Mouse (Mus musculus) NIH3T3 (cell line): ENCODE measurements around the gene Urah.

Experiments used
- DNase-seq: peaks from one replicate; pipeline ENCODE4 v3.0.0-alpha.2; 2012; ENCODE audit warnings: low read depth

The Urah gene

GRCm38 (mm10) chr7:140840750-140841735 lies 6.2 kb downstream of the Urah start:
- DNase-seq = peak; percentile 27

DNA sequence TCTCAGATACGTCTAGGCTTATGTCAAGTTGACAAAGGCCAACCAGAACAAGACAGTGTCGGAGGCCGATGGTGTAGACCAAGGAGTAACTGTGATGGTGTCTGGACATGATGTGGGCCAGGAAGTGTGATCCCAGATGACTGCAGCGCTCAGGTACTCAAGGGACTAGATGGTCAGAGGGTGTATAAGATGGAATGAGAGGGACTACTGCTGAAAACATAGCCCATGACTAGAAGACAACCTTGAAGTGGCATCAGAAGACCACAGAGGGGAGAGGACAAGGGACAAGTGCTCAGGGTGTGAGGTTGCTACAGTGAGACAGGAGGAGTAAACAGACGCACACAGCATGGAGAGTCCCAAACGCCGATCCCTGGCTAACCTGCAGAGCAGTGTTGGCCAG lies 9.0 kb downstream of the Urah start:
- DNase-seq = no peak

DNA sequence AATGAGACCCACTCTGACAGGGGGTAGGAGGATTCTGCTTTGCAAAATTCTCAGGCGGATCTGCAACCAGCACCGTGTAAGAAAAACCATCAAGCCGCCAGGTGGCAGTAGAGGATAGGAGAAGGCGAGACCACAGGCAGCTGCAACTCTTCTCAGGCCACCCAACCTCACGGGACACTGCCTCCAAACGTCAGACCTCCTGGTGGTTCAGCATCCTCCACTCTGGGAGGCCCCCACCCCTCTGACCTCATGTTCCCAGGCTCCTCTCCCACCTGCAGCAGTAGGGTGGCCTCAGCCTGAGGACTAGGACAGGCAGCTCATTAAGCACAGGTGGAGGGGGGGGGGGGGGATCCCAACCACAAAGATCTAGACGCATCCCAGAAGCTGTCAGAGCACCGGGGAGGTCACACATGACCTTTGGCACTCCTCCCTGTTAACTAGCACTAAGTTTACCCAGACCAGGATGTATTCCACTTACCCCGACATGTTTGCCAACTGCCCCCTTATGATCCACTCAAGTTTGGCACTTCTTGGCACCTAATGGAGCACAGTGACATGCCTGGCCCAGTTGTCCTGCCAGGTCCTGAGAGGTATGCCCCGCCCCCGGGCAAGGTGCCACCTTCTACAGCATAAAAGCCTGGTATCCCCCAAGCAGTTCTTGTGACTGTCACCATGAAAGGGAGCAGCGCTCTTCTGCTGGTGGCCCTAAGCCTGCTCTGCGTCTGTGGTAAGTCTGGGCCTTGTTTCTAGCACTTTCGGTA lies 10.3 kb downstream of the Urah start, which contains the start of gene Scgb1c1:
Gene Scgb1c1 (plus strand): TSS at position 643 of the 761 bp plus-strand sequence.
- peak; percentile 93 for DNase-seq

- DNase-seq = no peak
Observed at GRCm38 (mm10) chr7:140845683-140846082, 10.9 kb downstream of the Urah start.

GRCm38 (mm10) chr7:140846676-140847075 lies 11.9 kb downstream of the Urah start:
- DNase-seq = no peak

GRCm38 (mm10) chr7:140847755-140848580 lies 13.2 kb downstream of the Urah start, which contains the start of gene Odf3:
Gene Odf3 (plus strand): TSS chr7:140847805.
- peak; percentile 82 for DNase-seq

DNA sequence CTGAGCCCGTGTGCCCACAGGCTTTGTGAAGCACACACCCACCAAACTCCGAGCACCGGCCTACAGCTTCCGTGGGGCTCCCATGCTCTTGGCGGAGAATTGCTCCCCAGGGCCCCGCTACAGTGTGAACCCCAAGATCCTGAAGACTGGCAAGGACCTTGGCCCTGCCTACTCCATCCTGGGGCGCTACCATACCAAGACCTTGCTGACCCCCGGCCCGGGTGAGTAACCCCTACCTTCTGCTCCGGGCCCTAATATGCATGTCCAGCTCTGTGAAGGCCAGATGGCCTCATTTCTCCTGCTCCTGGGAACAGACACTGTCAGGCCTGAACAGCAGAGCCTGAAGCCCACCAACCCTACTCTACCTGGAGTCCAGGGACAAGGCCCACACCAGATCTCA lies 13.8 kb downstream of the Urah start:
- DNase-seq = no peak

GRCm38 (mm10) chr7:140851916-140852315 lies 17.1 kb downstream of the Urah start:
- DNase-seq = no peak

DNA sequence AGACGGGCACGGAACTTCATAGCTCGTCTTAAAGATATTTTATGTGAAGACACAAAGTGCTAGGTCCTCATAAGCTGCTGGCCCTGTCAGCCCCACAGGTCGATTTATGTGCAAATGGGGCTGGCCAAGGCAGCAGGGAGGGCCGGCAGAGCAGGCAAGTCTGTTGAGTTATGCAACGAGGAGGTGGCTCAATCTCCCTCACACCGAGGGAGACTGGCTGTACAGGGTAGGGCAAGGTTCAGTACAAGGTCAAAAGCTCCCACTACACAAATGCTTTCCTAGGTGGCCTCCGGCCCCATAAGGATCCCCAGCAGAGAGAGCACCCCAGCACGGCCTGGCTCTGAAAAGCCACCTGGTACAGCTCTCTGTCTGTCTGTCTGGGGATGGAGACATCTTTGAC lies 18.6 kb downstream of the Urah start:
- DNase-seq = no peak

DNA sequence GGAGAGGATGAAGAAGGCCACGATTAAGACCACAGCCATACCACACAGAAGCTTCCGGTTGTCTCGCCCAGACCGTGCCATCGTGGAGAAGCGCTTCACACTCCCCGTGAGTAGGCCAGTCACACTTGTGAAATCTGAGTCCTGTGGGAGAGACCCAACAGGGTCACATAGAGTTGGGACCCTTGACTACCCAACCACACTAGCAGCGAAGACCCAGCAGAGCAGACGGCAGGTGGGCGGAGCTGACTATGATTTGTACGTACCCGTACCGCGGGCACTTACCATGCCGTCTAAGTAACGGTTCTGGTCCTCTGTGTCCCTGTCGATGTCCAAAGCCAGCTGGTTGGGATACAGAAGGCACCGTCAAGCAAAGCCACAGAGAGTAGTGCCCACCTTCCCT lies 19.7 kb downstream of the Urah start:
- DNase-seq = no peak

GRCm38 (mm10) chr7:140855181-140855580 lies 20.4 kb downstream of the Urah start:
- no peak for DNase-seq

DNA sequence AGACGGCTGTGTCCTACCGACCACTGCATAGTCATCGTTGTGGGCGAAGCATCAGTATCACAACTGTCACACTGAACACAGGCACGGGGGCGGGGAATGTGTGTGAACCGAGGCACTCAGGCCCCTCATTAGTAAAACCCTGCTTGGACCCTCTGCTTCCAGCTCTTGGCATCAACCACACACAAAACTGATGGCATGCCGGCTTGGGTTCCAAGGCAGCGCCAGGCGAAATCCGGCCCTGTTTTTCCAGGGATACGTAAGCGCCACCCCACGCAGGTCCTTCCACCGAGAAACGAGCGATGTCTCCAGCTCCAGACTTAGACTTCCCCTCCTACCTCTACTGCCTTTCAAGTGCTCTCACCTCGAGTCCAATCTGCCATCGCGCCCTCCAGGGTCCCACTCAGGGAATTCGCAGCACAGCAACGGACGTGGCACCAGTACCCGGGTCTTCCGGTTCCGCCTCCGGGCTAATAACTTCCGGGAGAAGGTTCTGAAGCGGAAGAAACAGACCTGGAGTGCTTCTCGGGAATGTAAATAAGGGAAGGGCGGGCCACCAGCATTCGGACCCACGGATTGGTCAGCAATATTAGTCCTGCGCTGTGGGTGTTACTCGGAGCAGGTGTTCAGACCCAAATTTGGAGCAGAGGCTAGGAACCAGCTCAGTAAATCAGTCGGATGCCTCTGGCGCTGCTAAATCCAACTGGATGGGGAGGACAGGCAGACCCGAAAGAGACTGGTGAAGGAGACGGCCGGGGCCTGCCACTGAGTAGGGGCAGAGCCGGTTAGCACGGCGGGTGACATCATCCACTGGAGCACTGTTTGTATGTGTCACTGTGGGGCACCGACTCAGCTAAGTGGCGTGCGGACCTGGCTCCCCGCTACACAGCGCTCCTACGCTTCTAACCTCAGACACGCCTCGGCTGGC lies 21.3 kb downstream of the Urah start, which contains the start of gene Gm45785:
Gene Gm45785 (minus strand): TSS at position 472 of the 925 bp plus-strand sequence.
- DNase-seq = peak; percentile 90

- DNase-seq = peak; percentile 89
Observed at GRCm38 (mm10) chr7:140856785-140857549, 22.1 kb downstream of the Urah start, which contains the start of gene Ric8a. Gene Ric8a (plus strand): TSS chr7:140856957.

DNA sequence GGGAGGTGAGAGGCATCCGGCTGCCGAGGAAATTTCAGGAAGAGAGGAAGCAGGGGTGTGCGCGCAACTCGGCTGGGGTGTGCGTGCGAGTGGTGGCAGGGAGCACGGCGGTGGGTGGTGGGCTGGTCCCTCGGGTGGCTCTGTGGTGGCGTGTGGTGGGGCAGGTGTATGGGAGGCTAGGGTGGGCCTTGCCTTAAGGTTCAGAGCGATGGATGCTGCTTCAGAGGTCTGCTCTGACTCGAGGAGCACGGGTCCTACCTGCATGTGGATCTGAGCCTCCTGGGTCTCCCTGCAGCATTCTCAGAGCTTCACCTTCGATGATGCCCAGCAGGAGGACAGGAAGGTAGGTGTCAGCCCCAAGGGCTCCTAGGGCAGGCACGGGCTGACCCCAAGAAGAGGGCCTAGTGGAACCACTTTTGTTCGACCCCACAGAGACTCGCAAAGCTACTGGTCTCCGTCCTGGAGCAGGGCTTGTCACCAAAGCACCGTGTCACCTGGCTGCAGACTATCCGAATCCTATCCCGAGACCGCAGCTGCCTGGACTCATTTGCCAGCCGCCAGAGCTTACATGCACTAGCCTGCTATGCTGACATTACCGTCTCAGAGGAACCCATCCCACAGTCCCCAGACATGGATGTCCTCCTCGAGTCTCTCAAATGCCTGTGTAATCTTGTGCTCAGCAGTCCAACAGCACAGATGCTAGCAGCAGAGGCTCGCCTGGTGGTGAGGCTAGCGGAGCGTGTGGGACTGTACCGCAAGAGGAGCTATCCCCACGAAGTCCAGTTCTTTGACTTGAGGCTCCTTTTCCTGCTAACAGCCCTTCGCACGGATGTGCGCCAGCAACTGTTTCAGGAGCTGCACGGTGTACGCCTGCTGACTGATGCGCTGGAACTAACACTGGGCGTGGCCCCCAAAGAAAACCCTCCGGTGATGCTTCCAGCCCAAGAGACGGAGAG lies 23.0 kb downstream of the Urah start, which contains the start of gene Bet1l:
Gene Bet1l (minus strand): TSS at position 28 of the 956 bp plus-strand sequence.
- no peak for DNase-seq

DNA sequence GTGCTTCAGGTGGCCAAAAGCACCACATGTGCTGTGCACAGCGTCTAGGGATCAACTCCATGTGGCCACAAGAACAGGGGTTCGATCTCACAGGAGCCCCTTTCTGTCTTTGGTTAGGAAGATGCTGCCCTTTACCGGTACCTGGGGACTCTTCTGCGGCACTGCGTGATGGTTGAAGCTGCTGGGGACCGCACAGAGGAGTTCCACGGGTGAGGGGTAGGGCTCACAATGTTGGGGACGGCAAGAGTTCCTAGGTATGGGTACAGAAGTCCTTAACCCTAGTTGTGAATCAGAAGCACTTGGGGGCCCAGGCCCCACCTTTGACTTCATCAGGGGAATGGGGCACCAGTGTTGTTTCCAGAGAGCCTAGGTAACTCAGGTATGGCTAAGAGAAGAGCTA lies 23.9 kb downstream of the Urah start:
- DNase-seq = no peak

DNA sequence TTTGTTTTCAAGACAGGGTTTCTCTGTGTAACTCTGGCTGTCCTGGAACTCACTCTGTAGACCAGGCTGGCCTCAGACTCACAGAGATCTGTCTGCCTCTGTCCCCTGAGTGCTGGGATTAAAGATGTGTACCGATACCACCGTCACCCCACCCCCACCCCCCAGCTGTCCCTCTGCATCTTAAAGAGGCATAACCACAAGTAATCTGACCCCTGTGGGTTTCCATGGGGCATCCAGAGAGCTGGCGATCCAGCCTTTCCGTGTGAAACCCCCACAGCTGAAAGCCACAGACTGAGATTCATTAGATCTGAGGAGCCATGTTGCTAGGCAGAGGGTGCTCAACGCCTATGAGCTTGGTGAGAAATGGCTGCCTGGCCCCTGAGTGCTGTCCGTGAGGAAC lies 25.2 kb downstream of the Urah start:
- DNase-seq = no peak

DNA sequence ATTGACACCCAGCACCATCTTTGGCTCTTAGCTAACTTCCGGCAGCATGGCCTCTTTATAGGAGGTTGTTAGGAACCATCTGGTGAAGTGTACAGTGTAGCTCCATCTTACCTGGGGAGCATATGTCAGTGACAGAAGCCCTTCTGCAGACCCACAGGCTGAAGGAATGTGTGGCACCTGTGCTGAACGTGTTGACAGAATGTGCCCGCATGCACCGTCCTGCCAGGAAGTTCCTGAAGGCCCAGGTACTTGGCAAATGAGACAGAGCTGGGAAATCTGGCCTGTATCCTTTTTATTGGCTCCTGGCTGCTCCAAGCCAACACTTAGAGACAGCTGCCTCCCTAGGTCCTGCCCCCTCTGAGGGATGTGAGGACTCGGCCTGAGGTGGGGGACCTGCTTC lies 25.9 kb downstream of the Urah start:
- no peak for DNase-seq

DNA sequence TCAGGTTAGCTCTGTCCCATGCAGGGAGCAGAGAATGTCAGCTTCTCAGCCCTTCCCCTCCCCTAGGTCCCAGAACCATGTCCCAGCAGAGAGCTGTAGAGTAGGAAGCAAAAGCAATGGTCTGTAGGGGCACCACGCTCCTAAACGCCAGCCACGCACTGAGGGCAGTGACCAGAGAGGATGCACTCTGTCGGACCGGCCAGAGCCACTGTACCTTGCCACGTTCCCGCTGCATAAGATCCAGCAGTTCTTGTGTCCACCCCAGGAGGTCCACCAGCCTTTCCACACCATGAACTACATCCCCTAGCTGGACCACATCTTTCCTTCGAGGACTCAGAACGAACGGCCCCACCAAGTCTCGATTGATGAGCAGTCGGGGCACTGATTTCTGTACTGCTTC lies 29.9 kb downstream of the Urah start:
- DNase-seq = no peak

DNA sequence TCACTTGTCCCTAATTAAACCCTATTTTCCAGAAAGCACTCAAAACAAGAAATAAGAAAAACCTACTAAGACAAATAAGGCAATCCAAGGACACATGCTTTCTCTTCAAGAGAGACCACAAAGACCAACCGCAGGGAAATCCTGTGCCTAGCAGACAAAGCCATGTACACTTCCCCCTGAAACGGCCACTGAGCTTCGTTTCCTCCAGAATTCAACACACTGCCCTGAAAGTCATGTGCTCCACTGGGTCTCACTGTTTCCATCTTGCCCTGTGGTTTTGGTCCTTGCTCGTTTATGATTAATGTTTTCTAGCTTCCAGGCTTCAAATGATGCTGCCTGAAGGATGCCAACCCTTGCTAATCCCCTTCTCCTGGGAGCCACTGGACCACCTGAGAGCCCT lies 39.4 kb downstream of the Urah start:
- no peak for DNase-seq
